Mouse (Mus musculus) adipocyte (in vitro differentiated cells): Measurements from ENCODE around the gene Myom1.

Source experiments
- DNase-seq: peaks from one replicate; pipeline ENCODE4 v3.0.0-alpha.2; 2016; ENCODE audit warnings: low spot score

Gene Myom1

DNA sequence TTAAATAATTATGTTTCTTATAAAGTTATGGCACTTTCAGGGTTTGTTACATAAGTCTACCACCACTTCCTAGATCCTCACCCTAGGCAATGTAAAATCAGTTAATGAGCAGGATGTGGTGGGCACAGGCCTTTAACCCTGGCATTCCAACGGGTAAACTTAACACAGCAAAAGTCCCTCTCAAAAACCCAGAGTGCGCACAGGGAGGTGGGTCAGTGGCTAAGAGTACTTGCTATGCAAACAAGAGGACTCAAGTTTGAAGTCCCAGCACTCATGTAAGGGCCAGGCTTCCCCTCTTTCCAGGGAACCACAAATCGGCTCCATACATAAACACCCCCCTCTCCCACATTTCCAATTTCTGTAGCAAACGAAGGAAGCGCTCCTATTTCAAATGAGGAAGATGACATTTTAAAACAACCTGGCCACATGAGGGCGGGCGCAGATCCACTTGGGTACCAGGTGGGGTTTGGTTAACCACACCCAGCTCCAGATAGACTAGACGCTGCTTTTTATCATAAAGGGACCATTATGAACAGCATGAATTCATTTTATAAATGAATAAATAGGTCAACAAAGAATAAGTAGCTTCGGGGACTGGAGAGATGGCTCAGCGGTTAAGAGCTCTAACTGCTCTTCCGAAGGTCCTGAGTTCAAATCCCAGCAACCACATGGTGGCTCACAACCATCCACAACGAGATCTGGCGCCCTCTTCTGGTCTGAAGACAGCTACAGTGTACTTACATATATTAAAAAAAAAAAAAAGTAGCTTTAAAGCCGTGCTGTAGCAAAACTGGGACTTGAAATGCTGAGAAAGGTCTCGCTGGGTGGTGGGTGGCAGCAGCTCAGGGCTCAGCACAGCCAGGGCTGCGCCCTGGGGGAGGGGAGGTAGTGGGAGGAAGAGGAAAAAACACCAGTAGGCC, 10.5 kb upstream of the Myom1 start:
- peak; percentile 65 for DNase-seq

DNA sequence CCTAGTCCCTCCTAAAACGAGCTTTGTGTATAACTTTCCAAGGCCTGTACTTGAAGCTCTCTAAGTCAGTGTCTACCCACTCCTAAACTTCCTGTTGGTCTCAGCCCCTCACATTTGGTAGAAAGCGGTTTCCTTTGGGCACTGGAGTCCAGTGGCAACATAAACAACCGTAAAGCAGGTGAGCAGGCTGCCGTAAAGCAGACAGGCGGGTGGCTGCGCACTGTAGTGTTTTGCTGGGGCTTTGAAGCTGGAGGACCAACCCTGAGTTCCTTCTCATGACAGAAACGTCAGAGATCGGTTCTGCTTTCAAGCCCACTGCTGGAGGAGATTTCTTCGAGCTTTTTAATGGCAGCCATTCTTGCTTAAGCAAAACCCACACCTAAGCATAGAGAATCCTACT, 9.8 kb upstream of the Myom1 start:
- no peak for DNase-seq

DNA sequence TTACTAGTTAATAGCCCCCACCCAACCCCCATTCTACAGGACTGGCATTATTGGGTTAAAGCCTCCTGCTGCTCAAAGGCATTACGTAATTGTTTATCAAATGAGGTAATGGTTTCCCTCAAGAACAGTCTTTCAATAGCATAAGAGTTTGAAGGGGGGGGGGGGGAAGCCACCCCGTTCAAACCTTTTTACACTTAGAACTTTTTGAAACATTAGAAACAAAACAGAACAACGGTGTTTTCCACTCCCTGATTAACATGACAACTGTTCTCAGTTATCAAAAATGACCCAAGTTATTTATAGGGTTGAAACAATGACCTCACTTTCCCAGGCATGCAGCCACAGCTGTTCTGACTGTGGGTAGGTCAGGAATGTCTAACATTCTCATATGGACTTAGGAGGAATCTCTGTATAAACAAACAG, 9.0 kb upstream of the Myom1 start:
- peak; percentile 44 for DNase-seq

DNA sequence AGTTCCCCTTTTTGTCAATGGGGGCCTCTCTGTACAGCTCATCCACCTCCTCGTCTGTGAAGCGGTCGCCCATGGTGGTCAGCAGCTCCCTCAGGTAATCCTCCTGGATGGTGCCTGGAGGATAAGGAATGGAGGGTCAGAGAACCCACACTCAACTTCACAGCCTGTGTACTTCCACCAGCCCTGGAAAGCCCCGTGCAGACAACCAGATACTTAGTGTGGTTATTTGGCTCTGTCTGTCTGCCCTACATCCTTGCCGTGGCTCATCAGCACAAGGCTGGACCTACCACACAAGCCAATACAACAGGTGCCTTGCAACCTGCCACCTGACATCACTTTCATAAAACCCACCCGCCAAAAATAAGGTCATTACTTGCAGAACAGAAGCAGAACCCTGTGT, 7.8 kb upstream of the Myom1 start:
- no peak for DNase-seq

DNA sequence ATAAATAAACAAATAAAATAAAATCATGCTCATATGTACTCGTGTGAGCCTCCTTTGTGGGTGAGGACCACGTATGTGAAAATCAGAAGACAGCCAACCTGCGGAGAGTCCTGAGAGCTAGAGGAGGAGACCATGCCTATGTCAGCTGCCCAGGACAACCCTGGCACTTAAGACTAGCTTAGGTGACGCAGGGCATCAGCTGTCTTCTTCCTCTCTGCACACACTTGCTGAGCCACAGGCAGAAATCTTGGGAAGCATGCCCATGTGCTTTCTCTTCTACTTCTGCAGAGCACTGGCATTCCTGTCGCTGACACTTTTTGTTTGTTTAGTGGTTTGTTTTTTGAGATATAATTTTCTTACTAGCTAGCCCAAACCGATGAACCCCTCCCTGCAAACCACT, 6.9 kb upstream of the Myom1 start:
- no peak for DNase-seq

GRCm38 (mm10) chr17:70997836-70998235, 4.6 kb upstream of the Myom1 start:
- DNase-seq = no peak

GRCm38 (mm10) chr17:70998400-70998975, 3.9 kb upstream of the Myom1 start:
- no peak for DNase-seq

- DNase-seq = no peak
Measured at GRCm38 (mm10) chr17:70999187-70999586, 3.2 kb upstream of the Myom1 start.

DNA sequence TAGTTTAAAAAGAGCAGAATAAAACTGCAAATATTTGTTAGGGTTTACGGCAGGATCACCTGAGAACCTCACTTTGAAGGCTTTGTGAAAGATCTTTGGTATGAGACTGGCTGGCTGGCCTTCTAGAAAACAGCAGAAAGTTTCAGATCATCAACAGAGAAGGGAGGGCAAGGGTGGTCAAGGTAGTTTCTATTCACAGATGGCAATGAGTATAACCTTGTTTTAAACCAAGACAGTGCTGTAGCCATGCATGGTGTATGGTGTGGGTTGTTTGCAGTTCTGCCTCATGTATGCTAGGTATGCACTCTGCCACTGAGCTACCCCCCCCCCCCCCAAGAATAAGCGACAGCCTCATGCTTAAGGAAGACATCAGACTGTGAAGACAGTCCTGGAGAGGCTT, 2.2 kb upstream of the Myom1 start:
- no peak for DNase-seq

DNA sequence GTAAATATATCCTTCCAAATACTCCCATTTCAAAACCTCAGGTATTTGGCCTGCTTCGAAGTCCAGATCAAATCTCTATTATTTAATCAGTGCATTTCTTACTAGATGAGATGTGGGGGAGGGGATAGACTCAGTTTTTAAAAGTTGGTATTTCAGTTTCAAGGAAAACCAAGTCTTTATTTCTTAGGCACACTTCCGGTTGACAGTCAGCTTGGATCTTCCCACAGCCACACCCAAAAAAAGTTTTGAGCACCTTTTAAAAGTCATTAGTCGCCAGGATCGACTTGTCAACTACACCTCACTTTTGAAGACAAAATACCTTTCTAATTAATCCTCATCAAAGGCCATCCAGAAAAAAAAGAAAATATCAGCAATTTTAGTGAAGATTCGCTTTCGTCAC, 1.4 kb upstream of the Myom1 start:
- no peak for DNase-seq

- peak; percentile 60 for DNase-seq
Measured at GRCm38 (mm10) chr17:71001699-71002080, 743 bp upstream of the Myom1 start.

DNA sequence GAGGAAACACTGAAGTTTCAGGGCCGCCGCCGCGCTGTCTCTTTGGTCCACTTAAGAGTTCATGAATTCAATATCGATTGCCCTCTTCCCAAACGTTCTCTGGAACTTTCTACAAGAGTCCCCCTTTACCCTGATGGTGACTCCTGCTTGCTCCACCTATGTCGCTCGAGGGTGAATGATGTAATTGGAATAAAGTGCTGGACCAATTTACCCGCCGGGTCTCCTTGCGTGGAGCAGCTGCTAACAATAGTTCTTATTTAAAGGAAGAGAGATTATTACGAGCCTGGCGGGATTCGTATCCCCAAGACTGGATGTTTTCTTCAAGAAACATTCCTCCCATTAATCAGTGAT, 286 bp downstream of the Myom1 start, which contains the start of gene Myl12a:
Gene Myl12a (minus strand): TSS at position 135 of the 351 bp plus-strand sequence.
- DNase-seq = no peak

GRCm38 (mm10) chr17:71003112-71003511, 679 bp downstream of the Myom1 start:
- no peak for DNase-seq

- DNase-seq = no peak
Measured at GRCm38 (mm10) chr17:71003721-71004120, 1.3 kb downstream of the Myom1 start.

- DNase-seq = no peak
Measured at GRCm38 (mm10) chr17:71004186-71004960, 1.9 kb downstream of the Myom1 start.

- no peak for DNase-seq
Measured at GRCm38 (mm10) chr17:71006976-71007375, 4.5 kb downstream of the Myom1 start.

- DNase-seq = no peak
Measured at GRCm38 (mm10) chr17:71008676-71009075, 6.2 kb downstream of the Myom1 start.

DNA sequence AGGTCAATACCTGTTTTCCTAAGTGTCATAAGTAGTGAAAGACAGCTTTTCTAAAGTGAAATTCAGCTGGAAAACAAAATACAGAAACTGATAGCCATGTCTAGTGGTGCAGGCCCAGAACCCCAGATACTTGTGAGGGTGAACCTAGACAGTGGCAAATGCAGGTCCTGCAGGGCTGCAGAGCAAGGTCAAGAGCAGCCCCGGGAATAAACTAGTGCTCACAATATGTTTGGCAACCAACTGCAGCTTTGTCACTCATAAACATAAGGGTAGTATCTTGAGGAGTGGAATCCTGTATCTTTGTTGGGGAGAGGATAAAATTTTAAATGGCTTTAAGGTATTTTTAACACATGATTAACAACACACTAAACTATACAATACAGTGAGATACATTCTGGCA, 7.3 kb downstream of the Myom1 start:
- no peak for DNase-seq

DNA sequence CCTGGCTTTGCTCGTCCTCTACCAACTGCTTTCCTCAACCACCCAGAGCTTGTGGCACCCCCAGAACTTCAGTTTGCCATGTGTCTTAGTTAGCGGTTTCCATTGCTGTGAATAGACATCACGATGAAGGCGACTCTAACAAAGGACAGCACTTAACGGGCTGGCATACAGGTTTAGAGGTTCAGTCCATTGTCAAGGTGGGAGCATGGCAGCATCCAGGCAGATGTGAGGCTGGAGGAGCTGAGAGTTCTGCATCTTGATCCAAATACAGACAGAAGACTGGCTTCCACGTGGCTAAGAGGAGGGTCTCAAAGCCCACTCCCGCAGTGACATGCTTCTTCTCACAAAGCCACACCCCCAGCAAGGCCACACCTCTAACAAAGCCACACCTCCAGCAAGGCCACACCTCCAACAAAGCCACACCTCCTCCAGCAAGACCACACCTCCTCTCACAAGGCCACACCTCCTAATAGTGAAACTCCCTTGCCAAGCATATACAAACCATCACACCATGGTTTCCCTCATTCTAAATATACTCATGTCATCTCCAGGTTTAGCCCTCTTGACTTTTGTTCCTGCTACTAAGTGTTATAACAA, 8.3 kb downstream of the Myom1 start:
- DNase-seq = no peak

GRCm38 (mm10) chr17:71011931-71012662, 9.7 kb downstream of the Myom1 start:
- no peak for DNase-seq

GRCm38 (mm10) chr17:71013105-71013504, 10.7 kb downstream of the Myom1 start:
- no peak for DNase-seq

- no peak for DNase-seq
Measured at GRCm38 (mm10) chr17:71014911-71015310, 12.5 kb downstream of the Myom1 start.
